Mouse (Mus musculus) lung, embryonic 15.5 days (tissue): ENCODE data around the gene Mapk8ip3. TPM values are rescaled to one million over a fixed set of nuclear protein-coding genes. Genes with fewer than 3 reads are reported as not detected.

ENCODE experiments used
- ATAC-seq: fragments of 200-750 bp; cut with Nextera tagmentation; 2 replicates; pipeline ENCODE4 v1.8.0; 2017; ENCODE audit warnings: moderate number of reproducible peaks, borderline replicate concordance; ENCODE audit not compliant: low FRiP score, low TSS enrichment; ENCODE audit errors: extremely low read depth
- H3K27ac ChIP-seq: fragments of 300-500 bp; sonication (generic); 2 replicates; pipeline ENCODE4 v1.5.1; 2015; ENCODE audit warnings: moderate library complexity, mild to moderate bottlenecking, inconsistent platforms
- H3K27me3 ChIP-seq: fragments of 300-500 bp; sonication (generic); 2 replicates; pipeline ENCODE4 v1.6.1; 2015; ENCODE audit warnings: inconsistent platforms
- H3K36me3 ChIP-seq: fragments of 300-500 bp; sonication (generic); 2 replicates; pipeline ENCODE4 v1.6.1; 2015; ENCODE audit warnings: inconsistent platforms
- H3K4me1 ChIP-seq: fragments of 300-500 bp; sonication (generic); 2 replicates; pipeline ENCODE4 v1.6.1; 2015; ENCODE audit warnings: inconsistent platforms
- H3K4me2 ChIP-seq: fragments of 300-500 bp; sonication (generic); 2 replicates; pipeline ENCODE4 v1.6.1; 2015; ENCODE audit warnings: inconsistent platforms, mild to moderate bottlenecking, moderate library complexity
- H3K4me3 ChIP-seq: fragments of 300-500 bp; sonication (generic); 2 replicates; pipeline ENCODE4 v1.5.1; 2015; ENCODE audit warnings: mild to moderate bottlenecking, inconsistent platforms
- H3K9ac ChIP-seq: fragments of 300-500 bp; sonication (generic); 2 replicates; pipeline ENCODE4 v1.6.1; 2015; ENCODE audit warnings: inconsistent platforms
- H3K9me3 ChIP-seq: fragments of 300-500 bp; sonication (generic); 2 replicates; pipeline ENCODE4 v1.6.1; 2016; ENCODE audit warnings: inconsistent platforms
- WGBS: fragments of 180-500 bp; shearing (Covaris S2); methylation state at CpG from one replicate; pipeline ENCODE4 v1.1.7; 2015; 5-methylcytosine and 5-hydroxymethylcytosine counted together
- polyA plus RNA-seq: library from polyadenylated mRNA; unstranded; fragments of >200 nt; fragmentation: Nextera tagmentation; extraction: Ambion mirVana; gene quantifications from 2 replicates; pipeline ENCODE4 v1.2.1, GENCODE M21; 2015

Gene Mapk8ip3
- polyA plus RNA-seq, 1 experiment from 2014 or later = 27.6 TPM

DNA sequence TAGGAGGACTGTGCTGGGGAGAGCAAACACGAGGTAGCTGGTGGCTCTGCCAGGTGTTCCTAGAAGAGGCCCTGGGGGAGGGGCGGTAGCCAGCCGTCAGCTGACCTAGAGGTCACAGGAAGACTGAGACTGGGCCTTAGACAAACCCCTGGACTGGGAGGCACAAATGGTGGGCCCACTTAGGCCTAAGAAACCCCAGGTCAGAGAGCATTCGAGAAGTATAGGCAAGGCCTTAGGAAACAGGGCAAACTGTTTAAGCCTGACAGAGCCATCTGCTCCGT lies 58.7 kb downstream of the Mapk8ip3 start:
- WGBS = 23% methylated on average over 5 of the region's 5 CpGs
- Histone ChIP-seq H3K9ac (0 out of 2 replicates have a peak overlapping the region, but pooled peaks have one; percentile 13), H3K27ac (peak overlapping the region; percentile 56), H3K4me1 (peaks cover 5% of the 10 kb centered on the region; the same call in 1 of the 2 replicates), H3K9me3 (no peaks in the 10 kb centered on the region), H3K4me2 (no peak overlapping the region), H3K27me3 (no peaks in the 10 kb centered on the region), H3K36me3 (0 out of 2 replicates have a peak, but pooled peaks cover 2% of the 10 kb centered on the region), H3K4me3 (no peak overlapping the region)
- ATAC-seq = no peak

DNA sequence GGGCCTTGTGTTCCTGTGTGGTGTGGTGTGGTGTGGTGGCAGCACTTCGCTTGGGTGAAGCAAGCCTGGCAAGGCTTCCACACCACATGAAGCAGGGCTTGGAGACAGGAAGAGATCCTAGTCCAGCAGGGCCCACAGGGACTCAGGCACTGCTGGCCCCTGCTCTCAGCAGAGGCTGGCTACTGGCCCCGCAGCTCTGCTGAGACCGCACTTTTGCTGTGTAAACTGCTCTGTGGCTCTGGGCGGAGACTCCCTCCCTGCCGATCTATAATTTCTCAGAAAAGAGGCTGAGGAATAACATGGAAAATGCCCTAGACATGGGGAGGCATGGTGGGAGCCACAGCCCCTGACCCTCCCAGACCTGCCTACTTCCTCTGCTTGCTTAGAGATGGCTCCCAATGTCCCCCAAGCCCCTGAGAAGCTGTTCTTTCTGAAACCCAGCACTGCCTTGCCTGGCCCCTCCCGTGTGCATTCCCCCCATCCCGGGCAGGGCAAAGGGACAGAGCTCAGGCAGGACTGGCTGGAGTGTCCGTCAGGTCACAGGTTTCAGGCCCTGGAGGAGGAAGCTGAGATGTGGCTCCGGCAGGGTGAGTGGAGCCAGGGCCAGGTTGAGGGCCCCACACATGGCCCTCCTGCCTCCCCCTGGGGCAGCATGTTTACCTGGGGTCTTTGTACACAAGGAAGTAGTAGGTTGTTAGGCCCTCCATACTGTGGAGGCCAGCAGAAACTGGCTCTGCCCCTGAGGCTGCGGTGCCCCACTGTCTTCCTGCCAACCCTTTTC lies 59.3 kb downstream of the Mapk8ip3 start:
- no peaks in the 10 kb centered on the region for H3K36me3 ChIP-seq
- no peaks in the 10 kb centered on the region for H3K9me3 ChIP-seq
- no peak for ATAC-seq
- no peak overlapping the region for H3K4me2 ChIP-seq
- H3K27ac ChIP-seq = peak overlapping the region; percentile 56
- H3K27me3 ChIP-seq = no peaks in the 10 kb centered on the region
- 38% methylated on average over 10 of the region's 10 CpGs for WGBS
- 0 out of 2 replicates have a peak overlapping the region, but pooled peaks have one; percentile 13 for H3K9ac ChIP-seq
- no peak overlapping the region for H3K4me3 ChIP-seq
- peaks cover 5% of the 10 kb centered on the region; the same call in 1 of the 2 replicates for H3K4me1 ChIP-seq

DNA sequence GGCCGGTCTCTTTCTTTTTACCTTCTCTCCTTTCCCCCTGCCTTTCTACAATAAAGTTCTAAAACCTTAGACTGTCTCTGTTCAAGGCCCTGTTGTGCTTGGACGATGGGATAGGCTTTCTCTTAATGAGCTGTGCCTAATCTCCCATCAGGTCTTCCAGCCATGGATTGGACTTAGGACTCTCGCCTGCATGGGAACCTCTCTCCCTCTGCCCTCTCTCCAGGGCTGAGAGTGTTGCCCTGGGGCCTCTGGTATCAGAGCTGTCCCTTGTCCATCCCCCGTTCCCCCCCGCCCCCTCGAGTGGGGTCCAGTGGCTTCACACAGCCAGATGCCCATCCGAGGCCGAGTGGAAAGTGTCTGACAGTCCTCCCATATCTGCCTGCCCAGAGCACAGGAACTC lies 61.8 kb downstream of the Mapk8ip3 start:
- 75% methylated on average over 8 of the region's 8 CpGs for WGBS
- Histone ChIP-seq H3K36me3 (no peaks in the 10 kb centered on the region), H3K4me3 (no peak overlapping the region), H3K4me2 (no peak overlapping the region), H3K27me3 (no peaks in the 10 kb centered on the region), H3K9ac (no peak overlapping the region), H3K9me3 (no peaks in the 10 kb centered on the region), H3K27ac (no peak overlapping the region), H3K4me1 (peaks cover 5% of the 10 kb centered on the region; the same call in 1 of the 2 replicates)
- ATAC-seq = no peak

DNA sequence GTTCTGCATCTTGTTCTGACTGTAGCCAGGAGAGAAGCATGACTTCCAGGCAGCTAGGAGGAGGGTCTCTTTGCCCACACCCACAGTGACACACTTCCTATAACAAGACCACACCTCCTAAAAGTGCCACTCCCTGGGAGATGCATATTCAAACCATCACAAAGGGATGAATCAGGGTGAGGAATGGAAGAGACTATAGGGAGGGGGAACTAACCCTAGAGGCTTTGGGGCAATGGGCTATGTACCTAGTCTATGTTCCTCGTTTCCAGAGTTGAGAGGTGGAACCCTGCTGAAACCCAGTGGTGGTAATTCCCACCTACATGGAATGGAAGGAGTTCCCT lies 62.4 kb downstream of the Mapk8ip3 start:
- no peak for ATAC-seq
- Histone ChIP-seq H3K27me3 (no peaks in the 10 kb centered on the region), H3K4me3 (no peak overlapping the region), H3K4me1 (peaks cover 5% of the 10 kb centered on the region; the same call in 1 of the 2 replicates), H3K9me3 (no peaks in the 10 kb centered on the region), H3K27ac (no peak overlapping the region), H3K36me3 (no peaks in the 10 kb centered on the region), H3K9ac (no peak overlapping the region), H3K4me2 (no peak overlapping the region)
- 38% methylated on average over 1 of the region's 1 CpGs for WGBS

DNA sequence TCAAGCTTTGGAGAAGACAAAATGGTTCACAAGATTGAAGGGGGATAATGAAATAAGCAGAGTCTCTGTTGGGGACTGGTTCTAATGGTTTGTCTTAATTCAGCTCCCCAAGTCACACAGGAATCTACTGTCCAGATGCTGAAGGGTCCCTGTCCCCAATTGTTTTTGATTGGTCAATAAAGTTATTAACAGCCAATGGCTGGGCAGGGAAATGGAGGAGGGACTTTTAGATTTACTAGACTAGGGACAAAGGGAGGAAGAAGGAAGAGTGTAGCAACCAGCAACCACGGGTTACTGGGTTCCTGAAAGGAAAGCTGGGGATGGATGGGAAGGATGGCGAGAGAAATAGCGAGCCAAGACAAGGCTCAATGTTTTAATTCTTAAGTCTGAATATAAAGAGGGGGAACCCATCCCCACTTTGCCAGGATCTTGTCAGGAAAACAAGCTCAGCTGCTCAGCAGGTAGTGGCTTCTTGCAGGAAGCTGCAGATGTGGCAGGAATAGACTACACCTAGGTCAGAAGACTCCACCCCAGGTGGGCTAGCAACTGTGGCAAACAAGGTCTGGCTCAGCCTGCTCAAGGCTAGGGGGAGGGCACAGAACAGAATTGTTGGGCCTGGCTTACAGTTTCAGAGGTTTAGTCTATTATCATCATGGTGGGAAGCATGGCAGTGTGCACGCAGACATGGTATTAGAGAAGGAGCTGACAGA lies 62.9 kb downstream of the Mapk8ip3 start:
- no peak overlapping the region for H3K4me3 ChIP-seq
- no peak for ATAC-seq
- no peak overlapping the region for H3K4me2 ChIP-seq
- no peaks in the 10 kb centered on the region for H3K27me3 ChIP-seq
- 37% methylated on average over 4 of the region's 4 CpGs for WGBS
- no peaks in the 10 kb centered on the region for H3K36me3 ChIP-seq
- H3K9me3 ChIP-seq = no peaks in the 10 kb centered on the region
- peaks cover 5% of the 10 kb centered on the region; the same call in 1 of the 2 replicates for H3K4me1 ChIP-seq
- no peak overlapping the region for H3K9ac ChIP-seq
- H3K27ac ChIP-seq = no peak overlapping the region

DNA sequence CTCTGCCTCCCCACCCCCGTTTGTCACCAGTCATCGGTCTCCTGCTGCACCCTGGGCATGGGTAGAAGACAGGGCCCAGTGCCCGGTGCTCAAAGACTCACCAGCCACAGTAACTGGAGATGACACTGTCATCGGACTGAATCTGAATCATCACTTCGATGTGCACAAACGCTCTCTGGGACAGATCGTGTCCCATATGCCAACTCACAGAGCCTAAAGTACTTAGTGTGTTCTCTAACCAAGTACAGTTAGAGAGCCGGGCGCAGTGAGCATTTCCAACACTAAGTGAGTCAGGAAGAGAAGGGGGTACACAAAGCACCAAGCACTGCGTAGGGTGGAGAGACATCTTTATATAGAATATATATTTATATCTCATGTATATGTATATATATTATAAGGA lies 68.9 kb downstream of the Mapk8ip3 start:
- Histone ChIP-seq H3K27me3 (no peaks in the 10 kb centered on the region), H3K9me3 (no peaks in the 10 kb centered on the region), H3K27ac (no peak overlapping the region), H3K36me3 (no peaks in the 10 kb centered on the region), H3K4me1 (no peaks in the 10 kb centered on the region), H3K9ac (no peak overlapping the region), H3K4me3 (no peak overlapping the region), H3K4me2 (no peak overlapping the region)
- WGBS = 94% methylated on average over 10 of the region's 10 CpGs
- no peak for ATAC-seq

DNA sequence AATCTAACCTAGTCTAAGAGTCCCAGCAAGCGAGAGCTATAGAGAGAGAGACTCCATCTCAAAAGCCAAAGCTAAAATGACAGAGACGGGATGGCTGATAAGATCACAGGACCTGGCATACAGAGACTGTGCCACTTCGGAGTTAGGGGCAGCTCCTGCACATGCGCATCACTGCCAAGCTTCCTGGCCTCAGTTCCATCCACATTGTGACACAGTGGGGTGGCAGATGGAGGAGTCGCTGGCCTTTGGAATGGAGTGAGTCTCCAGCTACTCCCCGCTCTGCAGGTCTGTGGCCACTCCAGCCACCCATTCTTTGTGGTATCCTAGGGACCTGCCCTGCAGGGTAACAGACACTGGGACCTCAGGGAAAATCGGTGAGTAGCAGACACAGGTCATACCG lies 71.0 kb downstream of the Mapk8ip3 start, which contains the start of gene Igfals:
Gene Igfals (plus strand): TSS at position 222 of the 400 bp plus-strand sequence.
- Histone ChIP-seq H3K36me3 (peaks cover 7% of the 10 kb centered on the region; the same call in 1 of the 2 replicates), H3K4me3 (no peak within 1 kb of the TSS), H3K27ac (no peak within 1 kb of the TSS), H3K4me1 (no peaks in the 10 kb centered on the region), H3K27me3 (no peaks in the 10 kb centered on the region), H3K9me3 (no peaks in the 10 kb centered on the region), H3K9ac (no peak within 1 kb of the TSS), H3K4me2 (no peak within 1 kb of the TSS)
- no peak for ATAC-seq
- WGBS = 88% methylated on average over 8 of the region's 8 CpGs

DNA sequence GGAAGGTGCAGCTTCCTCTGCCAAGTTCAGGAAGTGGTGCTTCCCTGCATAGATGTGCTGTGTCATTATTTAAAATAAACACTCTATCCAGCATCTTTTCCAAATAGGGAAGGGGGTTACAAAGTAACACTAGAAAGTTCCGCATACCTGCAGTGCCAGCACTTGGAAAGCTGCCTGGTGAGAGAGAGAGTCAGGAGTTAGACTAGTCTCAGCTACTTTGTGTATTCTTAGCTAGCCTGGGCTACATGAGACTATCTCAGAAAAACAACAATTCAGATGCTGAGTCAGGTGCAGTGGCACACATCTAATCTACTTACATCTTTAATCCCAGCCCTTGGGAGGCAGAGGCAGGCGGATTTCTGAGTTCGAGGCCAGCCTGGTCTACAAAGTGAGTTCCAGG lies 75.0 kb downstream of the Mapk8ip3 start:
- Histone ChIP-seq H3K27ac (no peak overlapping the region), H3K4me2 (no peak overlapping the region), H3K9ac (no peak overlapping the region), H3K4me1 (no peaks in the 10 kb centered on the region), H3K9me3 (no peaks in the 10 kb centered on the region), H3K36me3 (peaks cover 7% of the 10 kb centered on the region; the same call in 1 of the 2 replicates), H3K27me3 (no peaks in the 10 kb centered on the region), H3K4me3 (no peak overlapping the region)
- 92% methylated on average over 3 of the region's 3 CpGs for WGBS
- no peak for ATAC-seq

DNA sequence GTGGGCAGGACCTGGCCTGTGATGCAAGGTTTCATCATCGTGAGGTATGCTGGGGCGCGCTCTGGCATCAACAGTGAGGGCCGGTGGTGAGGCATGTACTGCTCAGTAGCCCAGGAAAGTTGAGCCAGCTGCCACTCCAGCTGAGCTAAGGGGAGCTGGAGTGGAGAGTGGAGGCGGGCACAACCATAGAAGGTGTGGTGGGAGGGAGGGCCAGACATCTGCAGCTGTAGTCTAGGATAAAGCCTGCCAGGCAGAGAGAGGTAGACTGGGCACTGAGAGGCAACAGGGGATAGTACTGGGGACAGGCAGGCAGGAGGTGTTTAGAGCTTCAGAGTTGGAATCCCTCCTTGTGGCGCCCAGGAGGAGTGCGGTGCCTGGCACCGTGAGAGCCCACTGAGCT lies 76.7 kb downstream of the Mapk8ip3 start:
- Histone ChIP-seq H3K27ac (no peak overlapping the region), H3K4me2 (no peak overlapping the region), H3K9ac (no peak overlapping the region), H3K4me1 (no peaks in the 10 kb centered on the region), H3K4me3 (no peak overlapping the region), H3K36me3 (peaks cover 7% of the 10 kb centered on the region; the same call in 1 of the 2 replicates), H3K9me3 (no peaks in the 10 kb centered on the region), H3K27me3 (no peaks in the 10 kb centered on the region)
- WGBS = 91% methylated on average over 8 of the region's 8 CpGs
- ATAC-seq = 0 out of 2 replicates have a peak, but pooled peaks have one; percentile 27

DNA sequence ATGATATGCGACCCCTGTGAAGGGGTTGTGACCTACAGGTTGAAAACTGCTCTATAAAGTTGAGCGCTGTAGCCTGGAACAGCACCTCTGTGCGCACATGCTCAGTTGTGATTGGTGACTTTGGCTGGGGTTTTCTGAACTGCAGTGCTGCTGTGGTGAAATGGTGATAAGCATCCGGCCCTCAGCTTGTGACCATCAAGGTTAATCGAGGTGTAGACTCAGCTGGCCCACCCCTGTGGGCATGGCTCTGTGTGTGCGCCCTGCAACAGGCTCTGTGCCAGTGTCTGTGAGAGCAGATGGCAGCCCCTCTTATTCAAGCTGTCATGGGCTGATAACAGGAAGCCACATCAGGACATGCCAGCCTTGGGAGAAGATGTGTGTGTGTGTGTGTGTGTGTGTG lies 77.8 kb downstream of the Mapk8ip3 start:
- ATAC-seq = no peak; the same call in 1 of the 2 replicates
- Histone ChIP-seq H3K27ac (no peak overlapping the region), H3K9ac (no peak overlapping the region), H3K27me3 (no peaks in the 10 kb centered on the region), H3K36me3 (peaks cover 7% of the 10 kb centered on the region; the same call in 1 of the 2 replicates), H3K4me3 (no peak overlapping the region), H3K9me3 (no peaks in the 10 kb centered on the region), H3K4me1 (no peaks in the 10 kb centered on the region), H3K4me2 (no peak overlapping the region)
- WGBS = 85% methylated on average over 6 of the region's 6 CpGs

DNA sequence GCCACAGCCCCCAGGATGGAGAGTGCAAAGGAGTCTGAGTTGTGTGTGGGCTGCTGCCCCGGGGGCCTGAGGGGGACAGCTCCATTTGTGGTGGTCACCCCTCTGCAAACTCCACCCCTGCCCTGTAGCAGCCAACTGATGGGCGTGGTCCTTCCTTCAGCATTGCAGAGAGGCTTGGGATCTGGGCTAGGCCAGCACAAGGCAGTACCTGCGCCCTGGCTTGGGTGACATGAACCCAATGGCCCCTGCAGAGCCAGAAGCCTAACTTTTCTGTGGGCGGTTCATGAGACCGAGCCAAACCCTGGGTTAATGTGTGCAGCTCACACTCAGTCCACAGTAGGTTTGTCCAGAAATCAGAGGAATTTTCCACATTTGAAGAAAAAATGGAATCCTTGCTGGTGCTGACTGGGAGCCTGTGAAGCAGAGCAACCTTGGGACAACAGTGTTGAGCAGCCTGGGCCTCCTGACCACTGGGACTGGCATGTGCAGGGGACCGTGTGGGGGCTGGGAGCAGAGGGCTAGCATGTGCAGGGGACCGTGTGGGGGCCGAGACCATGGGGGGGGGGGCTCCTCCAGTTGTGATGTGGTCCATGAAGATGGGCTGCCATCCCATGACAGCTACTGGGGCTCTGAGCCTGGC lies 78.8 kb downstream of the Mapk8ip3 start:
- Histone ChIP-seq H3K4me1 (no peaks in the 10 kb centered on the region), H3K36me3 (peaks cover 10% of the 10 kb centered on the region; the same call in 1 of the 2 replicates), H3K9ac (no peak overlapping the region), H3K27ac (no peak overlapping the region), H3K4me3 (no peak overlapping the region), H3K4me2 (no peak overlapping the region), H3K27me3 (no peaks in the 10 kb centered on the region), H3K9me3 (no peaks in the 10 kb centered on the region)
- no peak for ATAC-seq
- WGBS = 72% methylated on average over 8 of the region's 8 CpGs

DNA sequence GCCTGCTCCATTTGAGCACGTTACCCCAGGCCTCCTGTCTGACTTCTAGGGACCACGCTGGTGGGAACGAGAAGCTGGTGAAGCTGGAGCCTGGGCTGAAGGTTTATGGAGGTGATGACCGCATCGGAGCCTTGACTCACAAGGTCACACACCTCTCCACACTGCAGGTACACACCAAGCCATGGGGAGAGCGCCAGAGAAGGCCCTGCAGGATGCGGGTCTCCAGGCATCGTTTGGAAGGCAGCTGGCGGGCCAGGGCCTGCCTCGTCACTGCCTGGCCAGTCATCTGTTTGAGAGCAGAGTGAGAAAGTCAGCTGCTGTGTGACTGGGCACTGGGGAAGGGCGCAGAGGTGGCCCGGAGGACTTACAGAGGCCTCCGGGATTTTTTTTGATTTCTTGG lies 80.2 kb downstream of the Mapk8ip3 start:
- Histone ChIP-seq H3K36me3 (peaks cover 7% of the 10 kb centered on the region; the same call in 1 of the 2 replicates), H3K27ac (no peak overlapping the region), H3K4me2 (no peak overlapping the region), H3K27me3 (peaks cover 2% of the 10 kb centered on the region; the same call in 1 of the 2 replicates), H3K9ac (no peak overlapping the region), H3K9me3 (no peaks in the 10 kb centered on the region), H3K4me1 (no peaks in the 10 kb centered on the region), H3K4me3 (no peak overlapping the region)
- 88% methylated on average over 13 of the region's 13 CpGs for WGBS
- ATAC-seq = no peak
